In the genomic region with DNA sequence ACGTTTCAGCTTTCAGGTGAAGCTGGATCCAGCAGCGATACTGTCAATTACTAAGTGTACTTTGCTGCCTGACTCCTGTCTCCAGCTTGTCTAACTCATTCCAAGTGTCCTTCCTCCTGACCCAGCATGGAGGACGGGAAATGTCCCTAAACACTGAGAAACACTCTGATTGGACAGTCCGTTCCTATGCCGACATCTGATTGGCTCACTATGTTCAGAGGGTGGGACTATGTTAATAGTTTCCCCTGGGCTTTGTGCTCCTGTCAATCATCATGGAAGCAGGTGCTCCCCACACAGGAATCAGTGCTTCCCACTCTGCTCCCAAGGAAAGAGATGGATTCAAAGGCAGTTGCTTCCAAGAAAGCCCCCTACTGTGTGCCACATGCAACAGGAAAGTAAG, we compare ENCODE assay signal across 9 mouse cellular contexts. TPM values are rescaled to one million over a fixed set of nuclear protein-coding genes. Genes with fewer than 3 reads are reported as not detected.
A peak's percentile ranks its signal among the peaks of the same experiment; 100 is the strongest.
DNase-seq lines count a peak whose midpoint lies in the region; ATAC-seq and TF ChIP-seq lines count a peak whose summit lies in the region.
"Had no signal": no experiment of that assay in that cellular context is flagged by ENCODE, and none has a peak within 500 bp of the region (broad histone marks: within the 10 kb centered on the region; RNA-seq: fewer than 3 reads in every experiment).

No protein-coding gene starts in this region.

- 14% methylated on average over 5 of the region's 5 CpGs for WGBS in kidney, embryonic 14.5 days
- 22% methylated on average over 5 of the region's 5 CpGs for WGBS in kidney, adult 2 months
- 15% methylated on average over 5 of the region's 5 CpGs for WGBS in midbrain, postnatal 0 days
- WGBS in cerebellum, adult 2 months, result 11% methylated on average over 5 of the region's 5 CpGs

- no peak overlapping the region for H3K9ac ChIP-seq in kidney, embryonic 14.5 days (ENCODE audit: low read depth, low read length)
- no peak overlapping the region for H3K9ac ChIP-seq in midbrain, postnatal 0 days (replicated peaks; ENCODE audit: low read length, poor library complexity, severe bottlenecking)
- H3K9ac ChIP-seq: limb, embryonic 12.5 days had no signal

- H3K4me3 ChIP-seq in kidney, embryonic 14.5 days (ENCODE audit: low read length), result no peak overlapping the region
- H3K4me3 ChIP-seq in kidney, adult 2 months (ENCODE audit: insufficient read depth, low read depth, low read length), result no peak overlapping the region
- no peak overlapping the region for H3K4me3 ChIP-seq in midbrain, postnatal 0 days (ENCODE audit: low read depth, low read length)
- H3K4me3 ChIP-seq in cerebellum, adult 2 months (replicated peaks; ENCODE audit: insufficient read depth, low read depth, low read length), result no peak overlapping the region

- no peaks in the 10 kb centered on the region for H3K9me3 ChIP-seq in kidney, embryonic 14.5 days (ENCODE audit: control insufficient read depth, low read length)
- H3K9me3 ChIP-seq in midbrain, postnatal 0 days (ENCODE audit: low read length), result no peaks in the 10 kb centered on the region
- H3K9me3 ChIP-seq: limb, embryonic 12.5 days had no signal

- no peak for TF ChIP-seq POLR2A in kidney, adult 2 months (IDR thresholded peaks at IDR 0.05; ENCODE audit: low read depth, low read length)
- no peak for TF ChIP-seq POLR2A in brain, embryonic 14.5 days (IDR thresholded peaks at IDR 0.05; ENCODE audit: borderline replicate concordance, extremely low read depth, insufficient read depth, insufficient read length, poor library complexity, severe bottlenecking)
- TF ChIP-seq POLR2A in cerebellum, adult 2 months (IDR thresholded peaks at IDR 0.05; ENCODE audit: borderline replicate concordance, insufficient read depth, low read length), result no peak

- H3K4me1 ChIP-seq in kidney, embryonic 14.5 days (ENCODE audit: control insufficient read depth, insufficient read depth, low read length), result 0 out of 2 replicates have a peak, but pooled peaks cover 5% of the 10 kb centered on the region
- H3K4me1 ChIP-seq in kidney, adult 2 months (ENCODE audit: control insufficient read depth, insufficient read depth, low read length), result no peaks in the 10 kb centered on the region
- peaks cover 10% of the 10 kb centered on the region for H3K4me1 ChIP-seq in midbrain, postnatal 0 days (ENCODE audit: insufficient read depth, low read length)
- no peaks in the 10 kb centered on the region for H3K4me1 ChIP-seq in cerebellum, adult 2 months (ENCODE audit: control insufficient read depth, insufficient read depth, low read length)

- 0 out of 2 replicates have a peak overlapping the region, but pooled peaks have one; percentile 19 for H3K4me2 ChIP-seq in kidney, embryonic 14.5 days (replicated peaks; ENCODE audit: low read depth, low read length)
- H3K4me2 ChIP-seq in midbrain, postnatal 0 days (ENCODE audit: low read depth, low read length, poor library complexity, severe bottlenecking), result no peak overlapping the region
- H3K4me2 ChIP-seq: limb, embryonic 12.5 days had no signal

- ATAC-seq in kidney, embryonic 14.5 days (ENCODE audit: low FRiP score, low TSS enrichment), result peak; percentile 61
- no peak for ATAC-seq in midbrain, postnatal 0 days (ENCODE audit: low FRiP score)

- H3K36me3 ChIP-seq in kidney, embryonic 14.5 days (ENCODE audit: control insufficient read depth, insufficient read depth, low read length), result no peaks in the 10 kb centered on the region
- H3K36me3 ChIP-seq in kidney, adult 2 months (ENCODE audit: control insufficient read depth, insufficient read depth, low read length), result no peaks in the 10 kb centered on the region
- no peaks in the 10 kb centered on the region for H3K36me3 ChIP-seq in midbrain, postnatal 0 days (ENCODE audit: insufficient read depth, low read length)
- H3K36me3 ChIP-seq: limb, embryonic 12.5 days had no signal

- no peak for TF ChIP-seq CTCF in kidney, adult 2 months (conservative IDR thresholded peaks at IDR 0.05; ENCODE audit: insufficient read depth, insufficient read length, low read depth, low read length)
- no peak for TF ChIP-seq CTCF in brain, embryonic 14.5 days (IDR thresholded peaks at IDR 0.05; ENCODE audit: borderline replicate concordance, extremely low read depth, insufficient read depth, insufficient read length)
- TF ChIP-seq CTCF in midbrain, postnatal 0 days (IDR thresholded peaks at IDR 0.05), result no peak
- no peak for TF ChIP-seq CTCF in cerebellum, adult 2 months (IDR thresholded peaks at IDR 0.05; ENCODE audit: borderline replicate concordance, insufficient read depth, low read depth, low read length)

- H3K27ac ChIP-seq in kidney, embryonic 14.5 days (ENCODE audit: low read depth, low read length), result no peak overlapping the region
- H3K27ac ChIP-seq in kidney, adult 2 months (ENCODE audit: insufficient read depth, low read depth, low read length), result no peak overlapping the region
- H3K27ac ChIP-seq in midbrain, postnatal 0 days (ENCODE audit: low read depth, low read length), result peak overlapping the region; percentile 75; the same call in 1 of the 2 replicates
- H3K27ac ChIP-seq in cerebellum, adult 2 months (ENCODE audit: insufficient read depth, low read length), result no peak overlapping the region
- H3K27ac ChIP-seq: limb, embryonic 12.5 days had no signal

- H3K27me3 ChIP-seq in kidney, embryonic 14.5 days (ENCODE audit: control insufficient read depth, insufficient read depth, low read length), result no peaks in the 10 kb centered on the region
- H3K27me3 ChIP-seq in kidney, adult 2 months (replicated peaks; ENCODE audit: control insufficient read depth, insufficient read depth, low read length), result no peaks in the 10 kb centered on the region
- H3K27me3 ChIP-seq in midbrain, postnatal 0 days (ENCODE audit: insufficient read depth, low read length), result no peaks in the 10 kb centered on the region
- H3K27me3 ChIP-seq in cerebellum, adult 2 months (ENCODE audit: control insufficient read depth, insufficient read depth, low read length), result no peaks in the 10 kb centered on the region; the same call in 1 of the 2 replicates

- no peak for DNase-seq in kidney, adult 2 months
- peak; percentile 96 for DNase-seq in brain, embryonic 14.5 days (ENCODE audit: low read depth)
- DNase-seq in hindlimb bud, embryonic 11.5 days (ENCODE audit: extremely low spot score, low read depth, low spot score), result peak; percentile 71
- peak; percentile 64 for DNase-seq in midbrain, postnatal 0 days (ENCODE audit: low spot score)
- no peak for DNase-seq in adrenal gland, postnatal 25 days
- no peak for DNase-seq in kidney, adult 11 months
- DNase-seq in cerebellum, adult 2 months, result no peak

RNA-seq across cellular contexts. Expression of a gene that starts 21.6 kb away (rescaled TPM):
- not detected in 2 replicates for polyA plus RNA-seq in kidney, embryonic 14.5 days (2014; fragmentation: Nextera tagmentation; extraction: Ambion mirVana)
- polyA plus RNA-seq in kidney, adult 2 months (2012; rRNA removed), result not detected in 2 replicates
- not detected in 2 replicates for polyA plus RNA-seq in brain, embryonic 14.5 days (2012; rRNA removed)
- total RNA-seq in midbrain, postnatal 0 days (2014; rRNA removed), result not detected in 2 replicates
- not detected in 2 replicates for polyA plus RNA-seq in midbrain, postnatal 0 days (2015; fragmentation: Nextera tagmentation; extraction: Ambion mirVana)
- total RNA-seq in adrenal gland, postnatal 25 days (2021), result not detected in 2 replicates
- not detected in 2 replicates for polyA plus RNA-seq in cerebellum, adult 2 months (2012; rRNA removed)
- polyA plus RNA-seq: limb, embryonic 12.5 days had no signal

Comparison
In these comparisons a context has a peak if more than half of its experiments do, and no peak if none do; other contexts are left out.
1. DNase-seq: peak in brain, embryonic 14.5 days (single experiment), hindlimb bud, embryonic 11.5 days (single experiment) and midbrain, postnatal 0 days (single experiment); none in kidney, adult 2 months (single experiment), adrenal gland, postnatal 25 days (single experiment), kidney, adult 11 months (single experiment) and cerebellum, adult 2 months (0 of 2).